Mouse (Mus musculus) layer of hippocampus, adult 9-11 months (tissue): ENCODE measurements around the gene Myl4.
"Not testable (repeated sequence)": the region's sequence is repeated elsewhere in the genome, so short reads cannot be mapped to it uniquely, and the experiment has no call there.

Experiments
- DNase-seq: peaks from one replicate; pipeline ENCODE4 v3.0.0; 2022

The Myl4 gene

DNA sequence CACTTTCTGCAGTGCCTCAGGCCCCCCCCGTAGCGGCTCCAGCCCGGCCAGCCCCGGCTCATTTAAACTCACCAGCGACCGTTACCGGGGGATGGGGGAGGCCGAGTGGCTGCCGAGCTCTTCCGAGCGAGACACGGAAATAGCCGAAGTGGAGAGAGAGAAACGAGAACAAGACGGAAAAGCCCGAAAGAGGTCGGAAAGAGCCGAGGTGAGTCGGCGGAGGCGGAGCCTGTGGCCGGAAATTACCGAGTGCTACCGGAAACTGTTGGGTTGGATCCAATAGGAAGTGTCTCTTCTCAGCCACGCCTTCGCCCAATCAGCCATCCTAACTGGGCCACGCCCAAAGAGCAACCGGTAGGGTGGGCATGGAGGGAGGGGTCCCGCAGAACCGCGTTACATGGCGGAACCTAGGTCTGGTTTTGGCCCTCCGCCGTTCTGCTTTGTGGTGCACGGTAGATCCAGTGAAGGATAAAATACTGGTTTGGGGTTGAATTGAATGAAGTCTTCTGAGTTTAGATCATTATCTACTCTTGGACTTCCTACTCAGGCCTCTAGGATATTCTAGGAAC is at the start of gene Myl4, which contains the start of gene Cdc27:
Myl4 (plus strand) TSS at position 258 of the 569 bp plus-strand sequence.
Cdc27 (minus strand) TSS at position 215 of the 569 bp plus-strand sequence.
- DNase-seq, result peak; percentile 98

DNA sequence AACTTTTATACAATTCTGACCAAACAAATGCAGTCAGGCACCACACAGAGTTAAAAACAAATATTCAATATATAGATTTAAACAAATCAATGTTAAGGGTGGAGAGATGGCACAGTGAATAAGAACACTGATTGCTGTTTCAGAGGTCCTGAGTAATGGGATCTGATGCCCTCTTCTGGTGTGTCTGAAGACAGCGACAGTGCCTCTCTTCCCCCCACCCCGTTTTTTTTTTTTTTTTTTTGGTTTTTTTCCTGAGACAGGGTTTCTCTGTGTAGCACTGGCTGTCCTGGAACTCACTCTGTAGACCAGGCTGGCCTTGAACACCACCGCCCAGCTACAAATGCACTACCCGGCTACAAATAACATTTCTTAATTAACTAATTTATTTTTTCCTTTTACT is 42.0 kb upstream of the Myl4 start:
- DNase-seq, result no peak

GRCm38 (mm10) chr11:104510606-104511005 is 39.9 kb upstream of the Myl4 start:
- no peak for DNase-seq

DNA sequence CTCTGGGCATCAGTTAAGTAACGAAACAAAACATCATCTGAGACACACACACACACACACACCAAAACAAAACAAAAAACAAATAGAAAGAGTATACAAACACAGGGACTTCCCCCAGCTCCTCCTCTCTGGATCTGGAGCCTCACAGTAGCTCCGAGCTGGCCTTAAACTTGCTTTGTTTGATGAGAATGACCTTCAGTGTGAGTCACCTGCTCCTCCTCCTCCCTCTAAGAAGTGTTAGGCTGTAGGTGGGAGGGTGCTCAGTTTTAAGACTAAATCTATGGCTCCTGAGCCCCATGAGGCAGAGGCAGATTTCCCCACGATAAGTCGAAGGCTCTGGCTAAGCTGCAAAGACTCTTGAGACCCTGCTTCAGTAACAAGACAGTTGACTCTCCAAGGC is 38.0 kb upstream of the Myl4 start:
- DNase-seq, result no peak

DNA sequence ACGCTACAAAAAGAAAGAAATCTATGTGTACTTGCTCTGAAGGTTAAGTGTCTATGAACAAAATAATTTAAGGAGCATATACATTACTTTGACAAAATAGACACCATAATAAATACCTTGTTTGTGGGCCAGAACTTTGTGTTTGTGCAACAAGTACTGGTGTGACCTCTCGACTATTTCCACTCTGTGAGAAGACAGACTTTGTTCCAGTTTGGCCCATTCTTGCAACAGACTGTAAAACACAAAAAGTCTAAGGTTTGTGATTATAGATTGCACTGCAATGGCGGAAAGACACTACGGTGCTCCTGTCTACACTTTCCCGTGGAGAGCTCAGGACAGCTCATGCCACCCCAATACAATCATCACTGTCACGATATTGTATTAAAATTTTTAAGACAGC is 24.5 kb upstream of the Myl4 start:
- DNase-seq, result no peak

DNA sequence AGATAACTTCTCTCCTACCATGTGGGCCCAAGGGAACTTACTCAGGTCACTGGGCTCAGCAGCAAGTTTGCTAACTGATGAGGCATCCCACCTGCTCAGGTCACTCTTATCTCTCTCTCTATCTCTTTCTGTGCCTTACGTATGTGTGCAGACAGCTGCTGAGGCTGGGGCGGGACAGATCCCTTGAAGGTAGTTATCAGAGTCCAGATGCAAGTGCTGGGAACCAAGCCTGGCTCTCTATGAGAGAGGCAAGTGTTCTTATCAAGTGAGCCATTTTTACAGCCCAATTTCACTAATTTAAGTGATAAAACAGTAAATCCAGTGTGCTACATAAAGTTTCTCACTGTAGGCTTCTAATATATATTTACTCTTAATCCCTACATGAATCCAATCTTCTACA is 13.6 kb upstream of the Myl4 start:
- no peak for DNase-seq

- DNase-seq, result no peak
These were observed 12.4 kb upstream of the Myl4 start for GRCm38 (mm10) chr11:104537945-104538555.

- no peak for DNase-seq
These were observed 10.7 kb upstream of the Myl4 start for GRCm38 (mm10) chr11:104539811-104540210.

DNA sequence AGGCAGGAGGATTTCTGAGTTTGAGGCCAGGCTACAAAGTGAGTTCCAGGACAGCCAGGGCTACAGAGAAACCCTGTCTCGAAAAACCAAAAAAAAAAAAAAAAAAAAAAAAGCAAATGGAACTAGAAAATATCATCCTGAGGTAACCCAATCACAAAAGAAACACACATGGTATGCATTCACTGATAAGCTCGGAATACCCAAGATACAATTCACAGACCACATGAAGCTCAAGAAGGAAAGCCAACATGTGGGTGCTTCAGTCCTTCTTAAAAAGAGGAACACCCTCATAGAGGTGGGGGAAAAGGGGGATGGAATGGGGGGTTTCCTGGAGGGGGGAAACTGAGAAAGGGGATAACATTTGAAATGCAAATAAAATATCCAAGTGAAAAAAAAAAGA is 7.1 kb upstream of the Myl4 start:
- not testable (repeated sequence) for DNase-seq

DNA sequence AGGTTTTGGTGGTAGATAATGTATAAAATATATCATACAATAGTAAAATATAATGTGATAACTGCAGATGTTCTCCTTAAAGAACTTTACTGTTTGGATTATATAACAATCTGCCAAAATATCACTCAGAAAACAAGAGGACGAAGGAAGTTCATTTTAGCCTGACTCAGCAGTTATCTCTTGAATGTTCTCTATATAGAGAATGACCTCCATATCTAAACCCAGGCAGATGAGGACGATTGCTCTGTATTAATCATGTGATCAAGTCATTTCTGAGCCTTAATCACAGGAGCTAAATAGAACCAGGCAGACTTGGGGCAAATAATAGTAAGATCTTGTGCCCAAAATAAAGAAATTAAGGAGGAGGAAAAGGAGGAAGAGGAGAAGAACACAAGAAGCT is 6.0 kb upstream of the Myl4 start:
- DNase-seq, result no peak

- DNase-seq, result no peak
These were observed 3.0 kb upstream of the Myl4 start for GRCm38 (mm10) chr11:104547502-104547901.

GRCm38 (mm10) chr11:104549438-104550405 is 741 bp upstream of the Myl4 start:
- no peak for DNase-seq

- no peak for DNase-seq
These were observed 7.6 kb downstream of the Myl4 start for GRCm38 (mm10) chr11:104558065-104558464.

GRCm38 (mm10) chr11:104558651-104559403 is 8.4 kb downstream of the Myl4 start:
- DNase-seq, result no peak

GRCm38 (mm10) chr11:104560971-104561370 is 10.5 kb downstream of the Myl4 start:
- DNase-seq, result no peak

- DNase-seq, result no peak
These were observed 13.0 kb downstream of the Myl4 start for GRCm38 (mm10) chr11:104563496-104563895.

- no peak for DNase-seq
These were observed 14.7 kb downstream of the Myl4 start for GRCm38 (mm10) chr11:104565172-104565571.

DNA sequence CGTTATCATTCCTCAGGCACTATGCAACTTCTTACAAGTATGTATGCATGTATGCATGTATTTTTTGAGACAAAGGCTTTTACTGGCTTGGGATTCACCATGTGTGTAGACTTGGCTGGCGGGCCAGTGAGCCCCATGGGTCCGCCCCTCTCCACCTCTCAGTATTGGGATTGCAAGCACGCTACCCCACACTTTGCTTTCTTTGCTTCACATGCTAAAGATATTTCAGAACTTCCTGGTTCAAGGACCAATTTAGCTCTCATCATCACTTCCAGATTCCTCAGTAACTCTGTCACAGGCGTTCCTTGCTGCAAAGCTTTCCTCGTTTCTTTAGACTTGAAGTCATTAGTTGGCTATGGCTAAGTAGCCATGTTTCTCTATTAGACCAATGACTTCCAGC is 15.6 kb downstream of the Myl4 start:
- no peak for DNase-seq

GRCm38 (mm10) chr11:104566796-104567195 is 16.3 kb downstream of the Myl4 start:
- no peak for DNase-seq

GRCm38 (mm10) chr11:104567736-104568135 is 17.3 kb downstream of the Myl4 start:
- peak; percentile 40 for DNase-seq

DNA sequence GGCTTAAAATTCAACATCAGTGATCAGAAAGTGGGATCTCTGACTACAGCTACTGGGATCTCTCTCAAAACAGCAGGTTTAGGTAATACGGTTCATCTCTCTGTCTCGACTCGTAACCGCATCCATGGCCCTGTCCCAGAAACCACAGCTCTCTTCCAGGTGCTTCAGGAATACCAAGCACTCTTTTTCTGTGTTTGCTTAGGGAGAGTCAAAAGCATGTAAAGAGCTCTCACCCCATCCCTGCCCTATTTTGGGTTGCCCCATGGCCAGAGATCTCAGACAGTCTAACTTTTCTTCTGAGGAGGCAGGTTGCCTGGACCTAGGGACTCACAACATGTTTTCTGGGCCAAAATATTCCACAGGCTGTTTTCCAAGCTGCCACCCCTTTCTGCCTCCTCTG is 17.9 kb downstream of the Myl4 start:
- DNase-seq, result no peak

DNA sequence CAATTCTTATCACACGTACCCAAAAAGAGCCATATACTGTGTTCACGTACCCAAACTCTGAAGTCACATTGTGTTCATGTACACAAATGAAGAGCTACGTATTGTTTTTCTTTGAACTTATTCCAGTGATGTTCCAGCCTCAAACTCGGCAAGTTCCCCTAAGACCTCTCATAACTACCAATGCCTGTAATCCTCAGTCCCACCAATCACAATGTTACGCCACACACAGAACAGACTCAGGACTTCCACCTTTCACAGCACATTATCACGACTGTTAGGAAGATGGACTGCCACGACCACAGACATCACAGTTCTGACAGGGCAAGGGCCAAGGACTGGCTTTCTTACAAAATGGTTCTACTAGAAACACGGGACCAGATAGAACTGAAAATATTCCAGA is 20.1 kb downstream of the Myl4 start:
- not testable (repeated sequence) for DNase-seq

DNA sequence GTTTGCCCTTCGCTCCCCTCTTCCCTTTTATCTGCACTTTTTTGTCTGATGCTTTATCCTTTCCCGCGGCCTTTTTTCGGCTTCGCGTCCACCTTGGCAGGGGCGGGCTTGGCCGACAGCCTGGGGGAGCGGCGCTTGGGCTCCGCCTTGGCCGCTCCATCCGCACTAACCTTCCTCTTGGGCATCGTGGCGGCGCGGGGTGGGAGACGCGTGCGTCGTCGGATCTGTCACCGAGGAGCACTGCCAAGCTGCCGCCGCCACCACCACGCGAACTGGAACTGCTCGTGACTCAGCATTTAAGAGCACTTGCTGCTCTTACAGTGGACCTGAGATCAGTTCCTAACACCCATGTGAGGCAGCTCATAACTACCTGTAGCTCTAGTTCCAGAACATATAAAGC is 20.9 kb downstream of the Myl4 start:
- DNase-seq, result peak; percentile 35
